Mouse (Mus musculus): ENCODE measurements around the gene Ndufc2.

Ndufc2 gene

DNA sequence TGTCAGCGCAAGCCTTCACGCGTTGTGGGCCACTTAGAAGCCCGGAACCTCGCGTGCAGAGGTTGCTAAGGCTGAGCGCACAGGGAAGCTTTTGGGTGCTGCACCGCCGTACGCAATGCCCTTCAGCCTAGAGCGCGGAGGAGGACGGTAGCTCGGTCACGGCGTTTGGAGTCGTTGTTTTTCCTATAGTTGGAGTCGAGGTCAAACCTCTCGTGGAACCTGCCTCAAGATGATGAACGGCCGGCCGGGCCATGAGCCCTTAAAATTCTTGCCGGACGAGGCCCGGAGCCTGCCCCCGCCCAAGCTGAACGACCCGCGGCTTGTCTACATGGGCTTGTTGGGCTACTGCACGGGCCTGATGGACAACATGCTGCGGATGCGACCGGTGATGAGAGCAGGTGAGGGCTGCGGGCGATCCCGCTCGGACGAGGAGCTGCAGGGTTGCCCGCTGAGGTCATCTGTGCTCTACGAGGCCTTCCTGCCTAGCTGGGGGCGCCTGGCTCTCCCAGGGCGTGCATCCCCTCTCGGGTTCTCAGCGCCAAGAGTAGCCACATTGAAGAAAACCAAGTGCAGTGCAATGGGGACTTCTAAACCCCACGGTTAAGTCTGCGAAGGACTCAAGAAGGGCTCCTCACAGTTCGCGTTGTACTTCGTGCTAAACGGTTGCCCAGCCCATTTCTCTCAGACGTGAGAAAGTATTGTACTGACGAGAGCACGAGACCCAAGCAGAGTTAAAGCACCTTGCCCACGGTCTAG, at the start of gene Ndufc2:
TSS of gene Ndufc2 (plus strand) at position 44 of the 756 bp plus-strand sequence.
- DNase-seq = peak; percentile 73 to 87

DNA sequence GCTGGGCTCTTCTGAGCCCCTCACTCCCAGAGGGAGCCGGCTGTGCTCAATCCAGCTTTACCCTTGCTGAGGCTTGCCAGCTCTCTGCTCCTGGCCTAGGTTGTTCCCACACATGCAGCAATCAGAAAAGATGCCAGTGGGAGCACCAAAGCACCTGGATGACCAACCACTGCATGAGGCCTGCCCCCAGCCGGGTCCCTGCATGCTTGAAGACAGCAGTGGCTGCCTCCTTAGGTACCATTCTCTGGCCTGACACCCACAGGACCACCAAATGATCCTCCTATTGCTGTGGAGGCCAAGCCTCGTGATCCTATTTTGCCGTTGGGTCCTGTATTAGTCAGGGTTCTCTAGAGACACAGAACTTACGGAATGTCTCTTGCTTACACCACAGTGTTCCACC, 48.9 kb upstream of the Ndufc2 start:
- no peak for DNase-seq

DNA sequence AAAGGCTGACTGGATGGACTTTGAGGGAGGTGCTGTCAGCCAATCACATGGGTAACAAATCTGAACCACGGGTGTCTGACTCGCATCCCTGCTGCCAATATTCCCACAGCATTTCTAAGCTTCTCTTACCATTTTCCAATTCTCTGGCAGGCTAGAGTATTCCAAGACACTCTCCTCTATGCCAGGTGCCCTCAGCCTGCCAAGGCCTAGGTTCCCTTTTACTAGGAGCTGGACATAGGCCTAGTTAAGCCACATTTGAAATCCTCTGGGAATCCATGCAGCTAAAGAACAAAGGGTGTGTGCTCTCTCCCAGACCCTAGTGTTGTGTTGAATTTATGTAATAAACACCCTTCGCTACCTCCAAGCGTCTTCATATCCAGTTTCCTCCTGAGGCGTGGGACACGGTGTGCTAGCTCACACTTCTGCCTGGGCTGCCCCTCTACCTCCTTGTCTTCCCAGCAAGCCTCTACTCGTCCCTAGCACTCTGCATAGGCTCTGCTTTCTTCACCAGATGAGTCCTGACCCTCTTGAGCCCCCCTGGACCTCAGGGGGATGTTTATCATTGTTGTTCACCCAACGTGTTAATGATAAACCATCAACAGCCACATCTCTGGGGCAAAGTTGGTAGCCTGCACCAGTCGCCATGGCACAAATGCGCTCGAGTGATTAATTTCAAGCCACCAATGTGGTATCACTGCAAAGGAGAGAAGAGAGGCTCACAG, 47.9 kb upstream of the Ndufc2 start:
- no peak for DNase-seq

DNA sequence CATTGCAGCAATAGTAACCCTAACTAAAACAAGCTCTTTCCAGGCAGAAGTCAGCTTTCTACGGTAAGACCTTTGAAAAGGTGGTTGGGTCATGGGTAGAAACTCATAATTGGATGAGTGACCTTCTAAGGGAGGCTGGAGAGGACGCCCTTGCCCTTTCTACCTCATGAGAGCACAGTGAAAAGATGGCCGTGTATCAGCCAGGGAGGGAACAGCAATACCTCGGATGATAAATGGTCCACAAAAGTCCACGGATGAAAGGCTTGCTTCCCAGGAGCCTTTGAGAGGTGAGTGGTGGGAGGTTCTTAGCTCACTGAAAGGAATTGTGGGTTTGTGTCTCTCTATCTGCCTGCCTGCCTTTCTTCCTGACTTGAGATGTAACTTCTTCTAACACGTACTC, 46.4 kb upstream of the Ndufc2 start:
- DNase-seq = no peak

DNA sequence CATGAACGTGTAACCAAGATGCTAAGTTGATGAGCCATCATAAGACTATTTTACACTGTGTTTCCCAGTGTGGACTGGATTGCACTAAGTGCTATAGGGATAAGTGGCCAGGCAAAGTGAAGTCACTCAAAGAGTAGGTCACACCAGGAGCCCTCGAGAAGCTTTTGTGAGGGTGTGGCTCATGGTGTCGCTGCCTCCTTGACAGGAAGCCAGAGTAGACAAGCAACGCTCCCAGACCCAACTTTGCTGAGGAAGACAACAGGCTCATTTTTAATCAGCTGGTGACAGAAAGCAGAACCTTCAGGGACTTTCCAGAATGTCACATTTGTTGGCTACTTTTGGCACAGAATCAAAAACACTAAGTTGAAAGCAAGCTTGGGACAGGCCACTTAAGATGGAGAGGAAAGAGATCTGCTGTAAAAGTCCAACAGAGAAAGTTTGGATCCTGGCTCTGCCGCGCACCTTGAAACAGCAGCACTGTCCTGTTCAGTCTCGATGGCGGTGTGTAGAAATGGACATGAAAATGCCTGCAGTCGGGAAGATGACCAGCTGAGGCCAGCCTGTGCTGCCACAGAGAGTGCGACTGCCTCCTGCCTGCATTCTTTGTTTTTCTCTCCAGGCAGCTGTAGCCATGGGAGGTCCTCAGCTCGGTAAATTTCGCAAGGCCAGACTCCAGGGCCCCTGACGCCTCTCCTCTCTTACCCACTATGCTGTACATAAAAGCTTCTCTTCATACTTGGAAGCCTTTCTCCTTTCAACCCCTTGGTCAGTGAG, 44.5 kb upstream of the Ndufc2 start:
- no peak for DNase-seq

DNA sequence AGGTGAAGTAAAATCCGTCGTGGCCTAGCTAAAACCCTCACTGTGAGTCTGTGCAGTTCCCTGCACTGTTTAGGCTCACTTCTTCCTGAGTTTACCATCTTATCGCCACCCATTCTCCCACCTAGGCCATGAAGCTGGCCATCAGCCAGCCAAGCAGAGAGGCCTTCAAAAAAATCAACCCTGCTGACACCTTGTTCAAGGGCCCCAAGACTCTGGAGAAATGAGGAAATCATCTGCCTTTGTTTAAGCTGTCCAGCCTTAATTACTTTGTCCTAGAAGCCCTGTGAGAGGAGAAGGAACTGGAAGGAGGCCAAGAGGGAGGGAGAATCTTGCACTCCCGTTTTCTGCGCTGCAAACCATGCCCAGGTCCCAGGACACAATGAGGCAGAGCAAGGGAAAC, 43.5 kb upstream of the Ndufc2 start:
- DNase-seq = no peak

DNA sequence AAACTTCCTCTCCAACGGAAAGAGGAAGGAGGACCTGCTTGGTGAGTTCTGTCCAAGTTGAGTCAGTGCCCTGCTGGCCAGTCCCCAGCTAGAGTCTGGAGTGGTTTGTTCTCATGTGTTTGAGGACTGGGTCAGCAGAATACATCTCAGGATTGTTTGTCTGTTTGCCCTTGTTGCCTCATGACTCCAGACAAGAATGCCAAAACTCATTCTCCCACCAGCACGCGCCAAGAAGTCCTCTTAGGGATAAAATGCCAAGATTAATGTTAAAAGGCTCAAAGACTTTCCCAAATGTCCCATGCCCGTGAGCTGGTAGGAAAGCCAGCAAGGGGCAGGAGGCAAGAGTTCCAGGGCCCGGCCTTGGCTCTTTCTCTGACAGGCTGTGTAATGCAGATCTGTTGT, 42.9 kb upstream of the Ndufc2 start:
- no peak for DNase-seq

DNA sequence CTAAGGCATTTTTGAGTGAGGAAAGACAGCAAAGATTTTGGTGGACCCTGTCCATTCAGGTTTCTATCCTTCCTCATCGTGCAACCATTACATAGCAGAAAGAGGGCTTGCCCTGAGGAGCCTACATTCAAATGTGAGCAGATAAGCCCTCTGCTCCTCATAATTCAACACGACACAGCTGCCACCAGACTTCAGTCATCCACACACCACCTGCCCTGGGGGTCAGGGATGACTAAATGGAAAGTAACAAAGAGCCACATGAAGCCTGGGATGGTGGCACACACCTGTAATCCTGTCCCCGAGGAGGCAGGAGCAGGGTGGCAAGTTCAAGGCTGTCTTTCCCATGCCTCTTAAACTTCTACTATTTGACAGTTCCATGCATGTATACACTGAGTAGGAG, 42.0 kb upstream of the Ndufc2 start:
- DNase-seq = no peak

DNA sequence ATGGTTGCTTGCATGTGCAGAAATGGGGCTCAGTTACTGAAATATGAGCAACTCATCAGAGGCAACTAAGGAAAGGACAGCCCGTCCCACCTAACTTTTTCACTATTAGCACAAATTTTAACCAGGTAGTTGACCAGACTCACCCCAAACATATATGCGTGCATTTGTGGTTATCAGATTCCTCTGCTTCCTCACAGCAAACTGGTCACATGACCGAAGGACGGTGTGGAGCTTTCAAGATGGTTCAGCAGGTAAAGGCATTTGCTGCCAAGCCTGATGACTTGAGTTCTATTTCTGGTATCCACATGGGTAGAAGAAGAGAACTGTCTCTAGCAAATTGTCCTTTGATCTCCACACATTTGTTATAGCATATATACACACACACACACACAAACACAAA, 41.5 kb upstream of the Ndufc2 start:
- no peak for DNase-seq

DNA sequence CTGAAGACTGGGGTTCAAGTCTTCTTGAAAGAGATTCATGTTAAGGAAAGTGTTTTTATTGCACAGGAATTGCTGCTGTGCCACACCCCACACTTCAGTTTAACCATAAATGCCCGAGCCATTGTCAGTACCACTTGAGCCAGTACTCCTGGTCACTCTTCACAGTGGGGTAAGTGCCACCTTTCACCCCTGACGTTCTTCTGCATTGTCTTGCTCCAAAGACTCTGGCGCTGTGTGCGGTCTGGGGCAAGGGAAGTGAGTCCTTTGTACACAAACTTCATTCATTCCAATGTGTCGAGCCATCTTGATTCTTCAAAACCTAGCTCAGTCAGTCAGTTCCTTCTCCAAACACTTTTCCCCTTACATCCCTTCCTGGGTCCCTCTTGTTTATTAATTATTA, 39.6 kb upstream of the Ndufc2 start:
- no peak for DNase-seq

DNA sequence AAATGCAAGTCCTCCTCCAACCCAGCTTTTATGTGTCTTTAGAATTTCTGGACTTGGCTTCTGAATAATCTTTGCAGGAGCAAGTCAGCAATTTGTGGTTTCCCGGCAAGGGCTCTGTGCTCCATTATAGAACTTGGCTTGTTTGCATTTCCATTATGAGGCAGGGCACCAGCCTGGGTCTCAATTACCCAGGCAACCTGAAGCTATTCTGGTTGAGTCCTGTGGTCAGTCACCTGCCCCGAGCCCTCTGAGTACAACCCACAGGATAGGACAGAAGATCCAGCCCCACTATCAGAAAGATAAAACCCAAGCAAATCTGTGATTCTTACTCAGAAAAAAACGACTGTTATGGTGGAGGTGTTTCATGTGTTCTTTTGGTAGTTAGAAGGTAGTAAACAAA, 38.8 kb upstream of the Ndufc2 start:
- DNase-seq = no peak

DNA sequence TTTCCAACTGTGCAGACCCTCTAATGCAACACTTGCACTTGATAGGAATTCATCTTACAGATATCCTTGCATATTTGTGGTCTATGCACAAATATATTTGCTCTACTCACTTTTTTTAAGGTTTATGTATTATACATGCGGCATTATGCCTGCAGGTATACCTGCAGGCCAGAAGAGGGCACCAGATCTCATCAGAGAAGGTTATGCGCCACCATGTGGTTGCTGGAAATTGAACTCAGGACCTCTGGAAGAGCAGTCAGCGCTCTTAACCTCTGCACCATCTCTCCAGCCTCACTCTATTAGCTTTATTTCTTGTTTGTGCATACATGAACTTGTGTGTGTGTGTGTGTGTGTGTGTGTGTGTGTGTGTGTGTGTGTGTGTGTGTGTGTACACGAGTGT, 38.3 kb upstream of the Ndufc2 start:
- no peak for DNase-seq

DNA sequence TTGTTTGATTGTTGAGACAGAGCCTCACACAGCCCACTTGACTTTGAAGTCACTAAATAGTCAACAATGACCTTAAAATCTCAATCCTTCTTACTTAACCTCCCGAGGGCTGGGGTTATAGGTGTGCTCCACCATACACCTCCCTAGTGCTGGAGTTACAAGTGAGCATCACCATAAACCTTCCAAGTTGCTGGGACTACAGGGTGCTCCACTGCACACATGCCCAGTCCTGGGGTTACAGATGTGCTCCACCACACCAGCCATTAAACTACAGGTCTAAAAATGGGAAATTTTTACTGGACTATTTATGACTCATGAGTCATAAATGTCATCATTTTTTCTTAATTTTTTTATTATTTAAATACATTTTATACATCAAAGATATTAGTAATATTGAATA, 33.9 kb upstream of the Ndufc2 start:
- DNase-seq = no peak

DNA sequence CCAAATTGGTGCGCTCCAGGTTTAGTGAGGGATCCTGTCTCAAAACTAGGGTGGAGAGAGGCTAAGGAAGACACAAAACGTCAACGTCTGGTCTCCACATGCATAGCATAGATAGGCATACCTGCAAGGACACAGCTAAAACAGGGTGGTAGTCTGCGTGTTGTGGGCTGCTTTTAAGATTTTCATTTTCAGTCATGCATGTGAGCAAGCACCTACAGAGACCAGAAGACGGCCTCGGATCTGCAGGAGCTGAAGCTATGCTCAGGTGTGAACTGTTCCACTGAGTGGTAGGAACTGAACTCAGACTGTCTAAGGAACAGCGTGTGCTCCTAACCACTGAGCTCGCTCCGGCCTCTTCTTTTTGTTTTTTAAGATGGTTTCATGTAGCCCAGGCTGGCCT, 24.7 kb upstream of the Ndufc2 start:
- DNase-seq = no peak

DNA sequence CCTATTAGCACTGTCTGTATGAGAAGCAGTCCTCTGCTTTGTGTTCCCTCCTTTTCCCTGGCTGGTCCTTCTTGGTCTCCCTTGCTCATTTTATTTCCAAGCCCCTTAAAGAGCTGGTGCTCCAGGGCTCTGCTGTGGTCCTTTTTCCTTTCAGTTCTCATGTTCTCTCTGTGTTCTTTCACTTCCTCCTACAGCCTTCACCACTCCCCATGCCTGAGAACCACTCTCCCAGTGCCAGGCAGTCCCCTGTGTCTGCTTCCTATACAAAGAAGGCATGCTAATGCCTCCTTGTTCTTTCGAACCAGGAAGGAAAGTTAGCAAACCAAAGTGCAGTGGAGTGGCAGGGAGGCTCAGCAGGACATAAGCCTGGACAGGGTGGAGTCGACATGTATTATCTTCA, 23.9 kb upstream of the Ndufc2 start:
- DNase-seq = no peak

DNA sequence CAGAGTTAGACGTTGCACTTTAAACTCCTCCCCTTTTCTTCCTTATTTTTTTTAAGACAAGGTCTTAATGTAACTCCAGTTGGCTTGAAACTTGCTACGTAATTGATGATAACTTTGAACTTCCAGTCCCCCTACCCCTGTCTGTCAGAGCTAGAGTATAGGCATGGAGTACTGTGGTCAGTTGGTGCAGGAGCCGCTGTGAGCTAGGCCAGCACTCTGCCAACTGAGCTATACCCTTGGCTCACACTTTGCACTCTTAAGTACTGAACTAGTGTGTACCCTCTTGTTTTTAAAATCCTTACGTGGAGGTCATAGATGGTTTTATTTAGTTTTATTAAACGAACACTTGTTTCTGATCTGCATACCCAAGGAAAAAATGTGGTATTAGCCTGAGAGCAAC, 20.5 kb upstream of the Ndufc2 start:
- no peak for DNase-seq

DNA sequence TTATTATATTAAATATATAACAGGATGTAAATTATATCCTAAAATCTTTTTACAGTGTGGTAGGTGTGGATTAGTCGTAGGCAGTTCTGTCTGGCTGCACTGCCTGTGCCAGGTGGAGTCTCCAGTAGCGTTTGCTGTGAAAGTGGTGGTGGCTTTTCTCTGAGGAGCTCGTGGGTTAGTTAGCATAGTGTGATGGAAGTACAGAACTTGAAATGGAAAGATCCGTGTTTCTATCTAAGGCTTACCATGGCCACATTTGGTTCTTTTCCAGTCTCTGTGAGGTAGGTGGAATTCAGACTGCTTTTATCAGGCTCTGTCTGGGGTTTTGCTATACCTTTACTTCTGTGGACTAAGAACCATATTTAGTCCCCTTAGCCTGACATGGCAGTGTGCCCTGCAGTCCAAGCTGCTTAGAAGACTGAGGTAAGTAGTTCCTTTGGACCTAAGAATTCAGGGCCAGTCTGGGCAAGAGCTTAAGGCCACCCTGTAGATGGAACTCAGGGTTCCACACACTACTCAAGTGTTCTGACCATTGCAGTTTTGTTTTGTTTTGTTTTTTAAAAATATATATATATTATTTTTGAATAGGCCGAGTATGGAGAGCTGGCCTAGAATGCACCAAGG, 19.2 kb upstream of the Ndufc2 start:
- DNase-seq = no peak

DNA sequence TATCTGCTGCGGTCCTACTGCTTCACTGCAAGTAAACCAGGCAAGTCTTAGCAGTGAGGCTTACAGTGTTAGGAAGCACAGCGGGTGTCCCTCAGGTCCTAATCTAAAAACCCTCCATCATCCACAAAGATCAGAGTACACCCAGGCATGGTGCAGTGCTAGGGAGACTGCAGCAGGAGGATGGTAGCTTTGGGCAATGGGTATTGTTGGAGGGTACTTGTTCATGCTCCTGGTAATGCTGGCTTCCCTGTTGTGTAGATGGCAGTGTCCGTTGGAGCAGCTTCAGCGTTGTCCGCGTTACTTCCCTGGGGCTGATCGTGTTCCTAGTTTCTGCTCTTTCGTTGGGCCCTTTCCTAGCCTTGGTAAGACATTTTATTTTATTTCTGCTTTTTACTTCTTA, 17.1 kb upstream of the Ndufc2 start:
- no peak for DNase-seq

DNA sequence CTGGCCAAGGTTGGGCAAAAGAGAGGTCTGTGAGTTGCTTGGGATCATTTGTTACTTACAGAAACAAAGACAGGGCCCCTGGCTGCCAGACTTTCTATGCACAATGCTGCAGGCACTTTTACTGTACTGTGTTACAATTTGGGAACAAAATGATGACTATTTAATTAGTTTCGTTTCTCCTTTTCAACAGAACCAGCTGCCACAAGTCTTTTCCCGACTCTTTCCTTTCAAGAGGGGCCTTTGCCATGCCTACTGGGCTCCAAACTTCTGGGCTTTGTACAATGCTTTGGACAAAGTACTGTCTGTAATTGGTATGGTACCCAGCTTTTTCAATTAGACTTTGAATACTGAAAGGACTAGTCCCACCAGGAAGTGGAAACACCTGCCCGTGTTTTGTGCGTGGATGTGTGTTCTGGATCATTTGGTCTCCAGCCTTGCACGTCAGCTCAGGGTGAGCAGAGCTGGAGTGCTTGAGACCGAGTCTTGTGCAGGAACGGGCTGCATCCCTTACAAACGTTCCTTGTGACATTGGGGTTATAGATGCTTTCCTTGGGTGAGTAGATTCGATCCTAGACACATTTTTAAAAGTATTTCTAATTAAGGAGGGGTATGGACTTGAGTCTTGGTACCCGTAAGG, 16.2 kb upstream of the Ndufc2 start:
- DNase-seq = no peak

DNA sequence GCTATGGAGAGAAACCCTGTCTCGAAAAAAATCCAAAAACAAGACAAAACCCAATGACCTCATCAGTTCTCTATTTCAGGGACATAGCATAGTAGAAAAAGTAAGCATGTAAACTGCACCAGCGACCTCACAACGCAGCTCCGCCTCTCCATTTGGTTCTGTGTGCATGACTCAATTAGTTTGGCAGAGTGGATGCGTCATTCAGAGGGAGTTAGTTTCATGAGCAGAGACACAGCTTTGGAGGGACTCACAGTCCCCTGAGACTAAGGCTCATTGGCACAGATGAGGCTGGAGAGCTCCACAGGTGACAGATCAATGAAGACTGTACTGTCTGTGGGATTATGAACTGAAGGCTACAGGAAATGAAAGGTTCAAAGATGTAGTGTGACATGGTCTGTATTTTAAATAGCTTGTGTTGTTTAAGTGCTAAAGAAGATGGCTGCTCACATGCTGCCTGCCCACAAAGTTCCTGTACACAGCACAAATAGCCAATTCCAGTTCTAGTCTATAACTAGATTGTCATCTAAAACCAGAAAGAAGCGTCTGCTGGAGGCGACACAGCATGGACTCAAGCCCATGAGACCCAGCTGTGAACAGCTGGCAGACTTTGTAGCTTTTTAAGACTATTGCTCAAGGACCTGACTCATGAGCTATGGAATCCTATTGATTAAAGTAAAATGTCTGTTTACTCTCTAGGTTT, 13.5 kb upstream of the Ndufc2 start:
- no peak for DNase-seq

DNA sequence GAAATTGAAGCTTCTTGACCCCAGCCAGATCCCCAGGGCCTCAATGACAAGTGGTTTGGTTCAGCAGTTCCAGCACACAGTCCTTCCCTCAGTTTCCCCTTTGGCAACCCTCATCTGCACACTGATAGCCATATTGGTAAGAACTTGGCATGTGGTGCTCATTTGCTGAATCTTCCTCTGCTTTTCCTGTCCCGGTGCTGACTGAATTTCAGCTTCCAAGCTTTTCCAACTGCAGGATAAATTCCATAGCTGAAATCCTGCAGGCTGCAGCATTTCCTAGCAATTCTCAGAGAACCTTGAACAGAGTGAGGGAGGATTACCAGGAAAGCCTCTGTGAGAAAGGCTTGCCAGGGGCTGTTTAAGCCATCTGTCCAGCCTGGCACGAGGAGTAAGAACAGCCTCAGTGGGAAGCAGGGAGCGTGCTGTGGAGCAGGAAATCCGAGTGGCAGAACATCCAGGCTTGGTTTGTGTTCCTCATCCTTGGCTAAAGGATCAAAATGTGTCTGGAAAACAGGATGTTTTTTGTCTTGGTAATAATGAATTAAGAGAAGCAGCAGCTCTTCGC, 12.9 kb upstream of the Ndufc2 start:
- peak; percentile 94 to 97 for DNase-seq

DNA sequence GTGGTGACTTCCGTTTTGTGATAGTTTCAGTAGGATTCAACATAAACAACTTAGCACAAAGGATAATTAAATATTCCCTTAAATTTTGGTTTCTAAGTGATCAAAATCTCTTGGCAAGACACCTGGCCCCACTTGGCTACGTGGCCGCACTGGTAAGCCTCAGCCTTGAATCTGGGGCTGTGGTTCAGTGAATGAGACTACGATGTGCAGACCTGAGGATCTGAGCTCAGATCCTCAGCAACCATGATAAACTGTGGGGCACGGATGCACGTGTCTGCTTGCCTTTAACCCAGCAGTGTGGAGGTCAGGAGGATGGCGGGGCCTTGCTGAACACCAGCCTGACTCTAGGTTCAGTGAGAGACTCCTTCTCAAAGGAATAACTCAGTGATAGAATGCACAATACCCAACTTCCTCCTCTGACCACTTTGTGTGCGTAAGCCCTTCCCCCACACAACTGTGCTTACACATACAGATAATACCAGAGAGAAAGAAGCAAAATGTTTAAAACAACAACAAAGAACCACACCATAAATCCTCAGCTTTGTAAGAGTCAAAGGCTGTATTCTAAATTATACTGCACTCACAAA, 12.1 kb upstream of the Ndufc2 start:
- peak in 1 of 2 experiments; percentile 41 for DNase-seq
